Mouse (Mus musculus): ENCODE measurements at regions not wholly inside any gene's neighbourhood (a gene's known extent, or its start where the extent isn't known, plus 50 kb on each side); places are given as distances from the start of the nearest gene placed in this dataset.

GRCm38 (mm10) chr9:30184996-30185763 is 222.2 kb upstream of the Ntm start:
- H3K9me3 ChIP-seq (ENCODE audit: low read length), result no peaks in the 10 kb centered on the region
- no peaks in the 10 kb centered on the region for H3K27me3 ChIP-seq (ENCODE audit: insufficient read depth, low read length)
- no peak overlapping the region for H3K4me3 ChIP-seq (replicated peaks; ENCODE audit: low read length)
- TF ChIP-seq POU5F1 (IDR thresholded peaks at IDR 0.05; ENCODE audit: borderline replicate concordance, low read length), result no peak
- no peak for TF ChIP-seq CTCF (conservative IDR thresholded peaks at IDR 0.05; ENCODE audit: low read length)
- no peak for TF ChIP-seq NANOG (IDR thresholded peaks at IDR 0.05; ENCODE audit: borderline replicate concordance, low read length)
- no peaks in the 10 kb centered on the region for H3K36me3 ChIP-seq (ENCODE audit: insufficient read depth, low read length)
- H3K4me1 ChIP-seq (replicated peaks; ENCODE audit: low read depth, low read length), result no peaks in the 10 kb centered on the region

DNA sequence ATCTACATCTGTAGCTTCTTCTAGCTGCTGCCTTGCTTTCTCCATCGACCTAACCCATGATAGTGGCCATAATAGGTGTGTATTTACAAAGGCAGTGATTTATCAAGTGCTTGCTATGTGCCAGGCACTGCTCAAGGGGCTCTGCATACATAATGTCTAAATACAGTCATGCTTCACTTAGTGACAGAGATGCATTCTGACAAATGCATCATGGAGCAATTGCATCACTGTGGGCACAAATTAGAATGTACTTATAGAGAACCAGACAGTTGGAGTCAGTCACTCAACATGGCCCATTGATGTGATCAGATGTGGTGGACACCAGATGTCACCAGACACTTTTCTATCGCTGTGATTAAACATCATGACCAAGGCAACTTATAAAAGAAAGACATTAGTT is 223.3 kb upstream of the Ntm start:
- TF ChIP-seq NANOG (IDR thresholded peaks at IDR 0.05; ENCODE audit: borderline replicate concordance, low read length) (no peak), POU5F1 (IDR thresholded peaks at IDR 0.05; ENCODE audit: borderline replicate concordance, low read length) (no peak), CTCF (conservative IDR thresholded peaks at IDR 0.05; ENCODE audit: low read length) (no peak)
- H3K36me3 ChIP-seq (ENCODE audit: insufficient read depth, low read length), result no peaks in the 10 kb centered on the region
- no peaks in the 10 kb centered on the region for H3K27me3 ChIP-seq (ENCODE audit: insufficient read depth, low read length)
- no peaks in the 10 kb centered on the region for H3K9me3 ChIP-seq (ENCODE audit: low read length)
- no peaks in the 10 kb centered on the region for H3K4me1 ChIP-seq (replicated peaks; ENCODE audit: low read depth, low read length)
- H3K4me3 ChIP-seq (replicated peaks; ENCODE audit: low read length), result no peak overlapping the region

- H3K27me3 ChIP-seq (ENCODE audit: insufficient read depth, low read length), result no peaks in the 10 kb centered on the region
- H3K36me3 ChIP-seq (ENCODE audit: insufficient read depth, low read length), result no peaks in the 10 kb centered on the region
- no peak overlapping the region for H3K4me3 ChIP-seq (replicated peaks; ENCODE audit: low read length)
- TF ChIP-seq CTCF (conservative IDR thresholded peaks at IDR 0.05; ENCODE audit: low read length) (no peak), POU5F1 (IDR thresholded peaks at IDR 0.05; ENCODE audit: borderline replicate concordance, low read length) (no peak), NANOG (IDR thresholded peaks at IDR 0.05; ENCODE audit: borderline replicate concordance, low read length) (no peak)
- H3K9me3 ChIP-seq (ENCODE audit: low read length), result no peaks in the 10 kb centered on the region
- H3K4me1 ChIP-seq (replicated peaks; ENCODE audit: low read depth, low read length), result no peaks in the 10 kb centered on the region
Measured at GRCm38 (mm10) chr9:30190078-30190477, 227.1 kb upstream of the Ntm start.

DNA sequence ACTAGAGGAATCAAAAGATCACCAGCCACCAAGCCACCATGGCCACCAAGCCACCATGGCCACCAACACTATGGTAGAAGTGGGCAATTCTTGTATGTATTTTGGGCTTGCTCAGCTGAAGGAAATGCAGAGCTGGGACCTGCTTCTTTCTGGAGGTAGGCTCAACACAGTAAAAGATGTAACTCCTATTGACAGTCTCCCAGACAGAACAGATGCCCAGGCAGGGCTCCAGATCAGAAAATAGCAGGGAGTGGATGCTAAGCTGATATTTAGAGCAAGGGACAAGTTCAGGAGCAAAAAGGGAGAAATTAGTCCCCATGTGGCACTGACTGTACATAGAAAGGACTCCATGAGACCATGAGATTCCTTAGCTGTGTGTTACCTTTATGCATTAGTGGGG is 228.2 kb upstream of the Ntm start:
- Histone ChIP-seq H3K27me3 (ENCODE audit: insufficient read depth, low read length) (no peaks in the 10 kb centered on the region), H3K4me1 (replicated peaks; ENCODE audit: low read depth, low read length) (no peaks in the 10 kb centered on the region), H3K9me3 (ENCODE audit: low read length) (no peaks in the 10 kb centered on the region), H3K4me3 (replicated peaks; ENCODE audit: low read length) (no peak overlapping the region), H3K36me3 (ENCODE audit: insufficient read depth, low read length) (no peaks in the 10 kb centered on the region)
- no peak for TF ChIP-seq POU5F1 (IDR thresholded peaks at IDR 0.05; ENCODE audit: borderline replicate concordance, low read length)
- TF ChIP-seq NANOG (IDR thresholded peaks at IDR 0.05; ENCODE audit: borderline replicate concordance, low read length), result no peak
- TF ChIP-seq CTCF (conservative IDR thresholded peaks at IDR 0.05; ENCODE audit: low read length), result no peak

DNA sequence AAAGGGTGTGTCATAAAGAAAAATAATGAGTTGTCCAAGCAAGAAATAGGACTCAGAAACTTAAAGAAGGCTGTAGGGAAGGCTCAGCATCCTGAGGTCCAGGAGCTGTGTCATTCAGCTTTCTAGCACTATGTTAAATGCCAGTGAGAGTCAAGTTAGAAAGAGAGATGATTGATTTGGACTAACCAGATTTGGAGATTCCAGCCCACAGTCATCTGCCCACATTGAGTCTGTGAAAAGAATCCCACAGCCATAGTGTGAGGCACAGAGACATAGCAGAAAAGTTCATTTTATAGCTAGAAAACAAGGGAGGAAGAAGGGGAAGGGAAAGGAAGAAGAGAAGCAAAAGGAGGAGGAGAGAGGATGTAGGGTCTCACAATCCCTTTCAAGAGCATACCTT is 229.0 kb upstream of the Ntm start:
- Histone ChIP-seq H3K36me3 (ENCODE audit: insufficient read depth, low read length) (no peaks in the 10 kb centered on the region), H3K4me3 (replicated peaks; ENCODE audit: low read length) (no peak overlapping the region), H3K4me1 (replicated peaks; ENCODE audit: low read depth, low read length) (no peaks in the 10 kb centered on the region), H3K27me3 (ENCODE audit: insufficient read depth, low read length) (no peaks in the 10 kb centered on the region), H3K9me3 (ENCODE audit: low read length) (no peaks in the 10 kb centered on the region)
- no peak for TF ChIP-seq NANOG (IDR thresholded peaks at IDR 0.05; ENCODE audit: borderline replicate concordance, low read length)
- TF ChIP-seq POU5F1 (IDR thresholded peaks at IDR 0.05; ENCODE audit: borderline replicate concordance, low read length), result no peak
- no peak for TF ChIP-seq CTCF (conservative IDR thresholded peaks at IDR 0.05; ENCODE audit: low read length)

- TF ChIP-seq POU5F1 (IDR thresholded peaks at IDR 0.05; ENCODE audit: borderline replicate concordance, low read length) (no peak), CTCF (conservative IDR thresholded peaks at IDR 0.05; ENCODE audit: low read length) (no peak), NANOG (IDR thresholded peaks at IDR 0.05; ENCODE audit: borderline replicate concordance, low read length) (no peak)
- Histone ChIP-seq H3K36me3 (ENCODE audit: insufficient read depth, low read length) (no peaks in the 10 kb centered on the region), H3K4me3 (replicated peaks; ENCODE audit: low read length) (no peak overlapping the region), H3K9me3 (ENCODE audit: low read length) (no peaks in the 10 kb centered on the region), H3K27me3 (ENCODE audit: insufficient read depth, low read length) (no peaks in the 10 kb centered on the region), H3K4me1 (replicated peaks; ENCODE audit: low read depth, low read length) (no peaks in the 10 kb centered on the region)
Measured at GRCm38 (mm10) chr9:30194866-30195265, 231.9 kb upstream of the Ntm start.

- no peaks in the 10 kb centered on the region for H3K27me3 ChIP-seq (ENCODE audit: insufficient read depth, low read length)
- no peak overlapping the region for H3K4me3 ChIP-seq (replicated peaks; ENCODE audit: low read length)
- H3K36me3 ChIP-seq (ENCODE audit: insufficient read depth, low read length), result no peaks in the 10 kb centered on the region
- no peaks in the 10 kb centered on the region for H3K9me3 ChIP-seq (ENCODE audit: low read length)
- no peaks in the 10 kb centered on the region for H3K4me1 ChIP-seq (replicated peaks; ENCODE audit: low read depth, low read length)
- no peak for TF ChIP-seq CTCF (conservative IDR thresholded peaks at IDR 0.05; ENCODE audit: low read length)
- no peak for TF ChIP-seq NANOG (IDR thresholded peaks at IDR 0.05; ENCODE audit: borderline replicate concordance, low read length)
- no peak for TF ChIP-seq POU5F1 (IDR thresholded peaks at IDR 0.05; ENCODE audit: borderline replicate concordance, low read length)
Measured at GRCm38 (mm10) chr9:30202411-30202810, 224.5 kb upstream of the Snx19 start.

- no peak overlapping the region for H3K4me3 ChIP-seq (replicated peaks; ENCODE audit: low read length)
- no peak for TF ChIP-seq NANOG (IDR thresholded peaks at IDR 0.05; ENCODE audit: borderline replicate concordance, low read length)
- TF ChIP-seq CTCF (conservative IDR thresholded peaks at IDR 0.05; ENCODE audit: low read length), result no peak
- no peak for TF ChIP-seq POU5F1 (IDR thresholded peaks at IDR 0.05; ENCODE audit: borderline replicate concordance, low read length)
- H3K4me1 ChIP-seq (replicated peaks; ENCODE audit: low read depth, low read length), result no peaks in the 10 kb centered on the region
- H3K36me3 ChIP-seq (ENCODE audit: insufficient read depth, low read length), result no peaks in the 10 kb centered on the region
- H3K9me3 ChIP-seq (ENCODE audit: low read length), result no peaks in the 10 kb centered on the region
- H3K27me3 ChIP-seq (ENCODE audit: insufficient read depth, low read length), result no peaks in the 10 kb centered on the region
Measured at GRCm38 (mm10) chr9:30207631-30208030, 219.3 kb upstream of the Snx19 start.

GRCm38 (mm10) chr9:30209806-30210205 is 217.1 kb upstream of the Snx19 start:
- no peak overlapping the region for H3K4me3 ChIP-seq (replicated peaks; ENCODE audit: low read length)
- no peaks in the 10 kb centered on the region for H3K9me3 ChIP-seq (ENCODE audit: low read length)
- no peaks in the 10 kb centered on the region for H3K27me3 ChIP-seq (ENCODE audit: insufficient read depth, low read length)
- no peaks in the 10 kb centered on the region for H3K4me1 ChIP-seq (replicated peaks; ENCODE audit: low read depth, low read length)
- TF ChIP-seq CTCF (conservative IDR thresholded peaks at IDR 0.05; ENCODE audit: low read length) (no peak), NANOG (IDR thresholded peaks at IDR 0.05; ENCODE audit: borderline replicate concordance, low read length) (no peak), POU5F1 (IDR thresholded peaks at IDR 0.05; ENCODE audit: borderline replicate concordance, low read length) (no peak)
- H3K36me3 ChIP-seq (ENCODE audit: insufficient read depth, low read length), result no peaks in the 10 kb centered on the region

Data from E14TG2a.4 (cell line).